Mouse (Mus musculus) testis, postnatal 10 days (tissue): ENCODE measurements around the gene Ppp6r2.

ENCODE experiments used
- DNase-seq: peaks from one replicate; pipeline ENCODE4 v3.0.0; 2021; ENCODE audit warnings: low spot score

Gene Ppp6r2

GRCm38 (mm10) chr15:89182328-89182741 lies 29.0 kb upstream of the Ppp6r2 start:
- DNase-seq: peak; percentile 68

DNA sequence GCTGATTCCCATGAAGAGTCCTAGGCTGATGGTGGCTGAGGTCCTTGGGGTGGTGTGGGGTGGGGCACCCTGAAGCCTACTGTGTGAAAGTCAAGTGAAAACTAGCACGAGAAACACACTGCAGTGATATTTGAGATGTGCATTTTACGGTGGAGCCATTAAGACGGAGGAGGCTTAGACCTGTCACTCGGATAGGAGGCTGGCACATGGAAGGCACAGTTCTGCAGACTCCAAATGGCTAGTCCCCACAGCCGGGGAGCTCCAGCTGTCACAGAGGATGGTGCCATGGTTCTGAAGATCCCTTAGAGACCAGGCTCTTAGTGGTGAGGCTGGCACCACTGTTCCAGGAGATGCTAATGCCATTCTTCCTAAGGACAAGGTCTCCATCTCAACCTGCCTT lies 28.5 kb upstream of the Ppp6r2 start:
- no peak for DNase-seq

DNA sequence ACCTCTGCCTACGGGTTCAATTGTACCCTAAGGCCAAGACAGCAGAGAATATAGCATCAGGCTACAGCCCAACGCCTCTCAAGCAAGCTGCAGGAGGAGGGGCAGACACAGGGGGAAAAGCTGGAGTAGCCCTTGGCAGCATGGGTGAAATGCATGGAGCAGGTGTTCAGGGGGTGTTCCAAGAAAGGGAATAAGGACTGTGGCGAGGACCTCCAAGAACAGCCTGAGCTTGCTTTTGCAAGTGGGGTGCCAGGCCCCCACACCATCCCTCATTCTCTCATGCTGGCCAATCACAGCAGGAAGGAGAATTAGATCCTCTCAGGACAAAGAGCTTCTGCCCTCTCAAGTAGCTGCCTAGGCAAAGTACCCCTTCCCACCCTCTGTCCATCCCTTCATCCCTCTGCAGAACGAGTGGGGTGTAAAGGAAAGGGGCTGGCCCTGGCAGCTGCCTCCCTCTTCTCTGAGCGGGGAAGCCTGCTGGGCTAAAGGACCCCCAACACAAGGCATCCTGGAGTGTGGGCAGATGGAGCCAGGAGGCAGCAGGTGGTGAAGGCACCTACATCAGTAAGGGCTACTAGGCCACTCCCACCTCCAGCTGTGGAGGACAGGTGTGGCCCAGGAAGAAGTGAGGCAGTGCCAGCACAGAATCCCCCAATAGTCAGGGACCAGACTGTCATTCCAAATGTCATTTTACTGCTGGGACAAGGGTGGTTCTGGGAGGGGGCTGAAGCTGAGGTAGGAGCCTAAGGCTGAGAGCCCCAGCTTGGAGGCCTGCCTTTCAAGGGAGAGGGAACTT lies 27.0 kb upstream of the Ppp6r2 start:
- no peak for DNase-seq

- peak; percentile 52 for DNase-seq
These were observed 26.5 kb upstream of the Ppp6r2 start for GRCm38 (mm10) chr15:89184937-89185227.

DNA sequence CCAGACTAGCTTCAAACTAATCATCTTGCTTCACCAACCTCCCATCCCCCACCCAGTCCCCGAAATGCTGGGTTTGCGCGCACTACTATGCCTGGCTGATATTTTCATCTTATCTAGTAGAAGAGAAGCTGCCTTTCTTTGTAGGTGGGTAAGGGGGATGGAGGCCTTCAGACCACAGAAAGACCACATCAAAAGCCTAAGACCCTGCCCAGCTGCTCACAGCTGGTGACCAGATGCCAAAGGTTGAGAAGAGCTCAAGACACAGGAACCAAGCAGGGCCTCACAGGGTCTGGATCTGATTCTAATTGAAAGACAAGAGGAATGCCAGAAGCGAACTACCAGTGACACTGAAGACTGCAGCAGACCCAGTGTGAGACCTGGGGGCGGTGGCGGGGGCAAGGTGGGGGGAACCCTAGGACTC lies 16.1 kb upstream of the Ppp6r2 start:
- no peak for DNase-seq

GRCm38 (mm10) chr15:89195690-89196312 lies 15.6 kb upstream of the Ppp6r2 start:
- peak; percentile 96 for DNase-seq

DNA sequence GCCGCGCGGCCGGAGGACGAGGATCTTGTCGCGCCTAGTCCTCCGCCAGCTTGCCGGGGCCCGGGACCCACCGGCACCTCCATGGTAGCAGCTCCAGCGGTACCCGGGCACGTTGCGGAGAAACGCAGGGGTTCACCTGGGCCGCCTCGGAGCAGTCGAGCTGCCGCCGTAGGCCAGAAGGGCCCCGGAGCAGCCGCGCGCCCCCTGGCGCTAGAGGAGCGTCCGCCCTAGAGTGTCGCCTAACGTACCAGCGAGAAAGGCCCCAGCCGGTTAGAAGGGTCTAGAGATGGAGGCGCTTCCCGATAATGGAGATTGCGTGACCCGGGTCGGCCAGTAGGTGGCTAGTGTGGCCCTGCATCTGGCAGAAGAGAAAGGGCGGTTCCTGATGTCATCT lies 15.0 kb upstream of the Ppp6r2 start, which contains the start of gene Dennd6b:
Dennd6b (minus strand) TSS at position 184 of the 394 bp plus-strand sequence.
- DNase-seq: peak; percentile 96

- DNase-seq: peak; percentile 39
These were observed 14.3 kb upstream of the Ppp6r2 start for GRCm38 (mm10) chr15:89197056-89197455.

GRCm38 (mm10) chr15:89207457-89207856 lies 3.9 kb upstream of the Ppp6r2 start:
- no peak for DNase-seq

GRCm38 (mm10) chr15:89209886-89210761 lies 1.2 kb upstream of the Ppp6r2 start:
- DNase-seq: peak; percentile 95

- peak; percentile 50 for DNase-seq
These were observed 536 bp downstream of the Ppp6r2 start for GRCm38 (mm10) chr15:89211716-89212461.

- DNase-seq: no peak
These were observed 1.1 kb downstream of the Ppp6r2 start for GRCm38 (mm10) chr15:89212495-89212894.

DNA sequence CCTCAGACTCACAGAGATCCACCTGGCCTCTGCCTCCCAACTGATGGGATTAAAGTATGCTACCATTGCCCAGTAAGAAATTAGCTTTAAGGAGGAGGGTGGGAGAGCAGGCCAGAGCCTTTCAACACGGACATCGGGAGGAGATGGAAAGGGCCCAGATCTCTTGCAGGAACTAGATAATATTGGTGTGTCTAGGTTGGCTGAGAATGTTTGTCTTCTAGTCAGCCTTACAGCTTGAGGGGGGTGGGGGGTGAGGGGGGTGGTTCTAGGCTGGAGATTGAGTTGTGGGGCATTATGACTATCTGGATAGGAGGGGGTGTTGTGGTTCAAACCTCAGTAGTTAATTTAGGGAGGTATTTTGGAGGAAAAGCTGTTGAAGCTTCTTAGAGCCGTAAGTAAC lies 2.2 kb downstream of the Ppp6r2 start:
- no peak for DNase-seq

- no peak for DNase-seq
These were observed 3.6 kb downstream of the Ppp6r2 start for GRCm38 (mm10) chr15:89214953-89215352.

DNA sequence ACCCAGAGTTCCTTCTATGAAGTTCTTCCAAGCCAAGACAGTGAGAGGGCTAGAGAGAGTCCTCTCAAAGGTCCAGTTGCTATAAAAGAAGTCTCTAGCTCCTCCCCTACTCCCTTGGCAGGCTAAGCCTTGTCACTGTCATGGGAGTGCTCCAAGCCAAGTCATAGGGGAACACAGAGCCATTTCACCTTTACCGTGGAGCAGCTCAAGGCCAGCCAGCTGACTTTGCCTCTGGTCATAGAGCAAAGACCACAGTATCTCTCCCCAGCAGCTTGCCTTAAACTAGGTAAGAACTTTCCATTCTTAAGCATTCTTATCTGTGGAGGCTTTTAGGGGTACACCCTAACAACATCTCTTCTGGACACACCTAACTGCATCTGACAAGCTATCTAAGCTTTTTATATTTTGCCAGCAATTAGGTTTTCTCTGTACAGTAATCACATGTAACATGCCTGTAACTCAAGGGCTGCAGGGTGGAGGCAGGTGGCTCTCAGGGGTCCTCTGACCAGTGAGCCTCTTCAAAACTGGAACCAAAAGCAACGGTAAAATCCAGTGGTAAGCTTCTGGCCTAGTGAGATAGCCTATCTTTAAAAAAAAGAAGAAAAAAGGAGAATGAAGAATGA lies 4.4 kb downstream of the Ppp6r2 start:
- DNase-seq: no peak

- DNase-seq: no peak
These were observed 22.2 kb downstream of the Ppp6r2 start for GRCm38 (mm10) chr15:89233586-89233985.

GRCm38 (mm10) chr15:89234052-89234451 lies 22.7 kb downstream of the Ppp6r2 start:
- DNase-seq: no peak

DNA sequence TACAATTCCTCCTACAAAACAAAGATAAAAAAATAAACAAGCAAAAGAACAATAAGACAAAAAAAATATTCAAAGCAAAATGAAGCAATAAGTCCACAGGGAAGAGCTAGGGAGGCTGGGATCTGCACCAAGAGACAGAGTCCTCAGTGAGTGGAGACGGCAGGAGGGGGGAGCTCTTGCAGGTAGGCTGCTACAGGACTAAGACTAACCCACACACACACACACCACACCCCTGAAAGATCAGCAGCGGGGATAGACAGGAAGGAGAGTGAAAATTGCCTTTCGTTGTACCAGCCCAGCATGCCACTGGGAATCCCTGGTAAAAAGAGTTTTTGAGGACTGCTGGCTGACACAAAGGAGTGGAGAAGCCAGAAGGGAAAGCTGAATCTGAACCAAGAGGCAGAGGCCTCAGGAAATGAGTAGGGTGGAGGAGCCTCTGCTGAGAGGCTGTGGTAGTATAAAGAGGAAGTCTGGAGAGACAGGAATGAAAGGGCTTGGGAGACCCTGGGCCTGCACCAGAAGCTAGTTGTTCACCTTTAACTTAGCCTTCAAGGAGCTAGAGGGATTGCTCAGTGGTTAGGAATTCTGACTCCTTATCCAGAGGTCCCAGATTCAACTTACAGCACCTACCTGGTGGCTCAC lies 28.5 kb downstream of the Ppp6r2 start:
- no peak for DNase-seq

DNA sequence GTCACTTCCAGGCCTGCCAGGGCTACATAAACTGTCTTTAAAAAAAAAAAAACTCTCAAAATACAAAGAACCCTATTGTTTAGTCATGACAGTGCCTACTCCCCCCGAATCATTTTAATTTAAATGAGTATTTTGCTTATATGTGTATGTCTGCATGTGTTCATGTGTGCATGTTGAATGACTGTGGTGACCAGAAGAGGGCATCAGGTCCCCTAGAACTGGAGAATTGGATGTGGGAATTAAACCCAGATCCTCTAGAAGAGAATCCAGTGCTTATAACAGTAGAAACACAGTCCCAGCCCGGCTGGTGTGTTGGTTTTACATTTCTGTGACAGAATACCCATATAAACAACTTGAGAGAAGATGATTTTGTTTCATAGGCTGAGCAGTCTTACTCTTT lies 29.7 kb downstream of the Ppp6r2 start:
- no peak for DNase-seq

DNA sequence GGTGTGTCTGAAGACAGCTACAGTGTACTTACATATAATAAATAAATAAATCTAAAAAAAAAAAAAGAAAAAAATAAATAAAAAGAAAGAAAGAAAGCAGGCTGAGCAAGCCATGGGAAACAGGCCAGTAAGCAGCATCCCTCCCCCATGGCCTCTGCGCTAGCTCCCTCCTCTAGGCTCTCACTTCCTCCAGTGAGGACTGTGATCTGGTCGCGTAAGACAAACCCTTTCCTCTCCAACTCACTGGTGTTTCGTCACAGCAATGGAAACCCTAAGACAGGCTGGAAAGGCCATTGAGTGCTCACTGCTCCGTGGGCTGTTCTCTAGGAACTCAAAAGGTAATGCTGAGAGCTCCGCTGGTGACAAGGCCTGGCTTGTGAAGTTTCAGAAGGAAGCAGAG lies 37.7 kb downstream of the Ppp6r2 start:
- no peak for DNase-seq

- peak; percentile 53 for DNase-seq
These were observed 44.0 kb downstream of the Ppp6r2 start for GRCm38 (mm10) chr15:89255330-89255729.
